Mouse (Mus musculus): ENCODE data around the gene Camk1d. TPM values are rescaled to one million over a fixed set of nuclear protein-coding genes. Genes with fewer than 3 reads are reported as not detected.

The Camk1d gene
- polyA plus RNA-seq, 1 experiment from 2014 or later: 0.94 TPM

- no peak overlapping the region for H3K4me2 ChIP-seq (ENCODE audit: low read depth, low read length)
- no peaks in the 10 kb centered on the region for H3K36me3 ChIP-seq (replicated peaks; ENCODE audit: control insufficient read depth, insufficient read depth, low read depth, low read length)
- H3K27ac ChIP-seq (replicated peaks; ENCODE audit: low read depth, low read length): no peak overlapping the region
- no peaks in the 10 kb centered on the region for H3K4me1 ChIP-seq (ENCODE audit: control insufficient read depth, insufficient read depth, low read length)
- no peak overlapping the region for H3K9ac ChIP-seq (replicated peaks; ENCODE audit: low read length)
- no peak overlapping the region for H3K4me3 ChIP-seq (ENCODE audit: low read depth, low read length)
- no peaks in the 10 kb centered on the region; the same call in 1 of the 2 replicates for H3K9me3 ChIP-seq (replicated peaks; ENCODE audit: control insufficient read depth, low read length)
- WGBS: 88% methylated on average over 6 of the region's 6 CpGs
- ATAC-seq (replicated peaks; ENCODE audit: insufficient number of reproducible peaks, low FRiP score, low TSS enrichment, low read depth) (no peak), DNase-seq (ENCODE audit: low spot score) (no peak)
- no peaks in the 10 kb centered on the region for H3K27me3 ChIP-seq (ENCODE audit: control insufficient read depth, insufficient read depth, low read length)
Measured at GRCm38 (mm10) chr2:5510042-5510441, 204.3 kb downstream of the Camk1d start.

- Histone ChIP-seq H3K9ac (replicated peaks; ENCODE audit: low read length) (no peak overlapping the region), H3K4me1 (ENCODE audit: control insufficient read depth, insufficient read depth, low read length) (no peaks in the 10 kb centered on the region), H3K4me2 (ENCODE audit: low read depth, low read length) (no peak overlapping the region), H3K9me3 (replicated peaks; ENCODE audit: control insufficient read depth, low read length) (no peaks in the 10 kb centered on the region), H3K36me3 (replicated peaks; ENCODE audit: control insufficient read depth, insufficient read depth, low read depth, low read length) (no peaks in the 10 kb centered on the region), H3K27me3 (ENCODE audit: control insufficient read depth, insufficient read depth, low read length) (no peaks in the 10 kb centered on the region), H3K4me3 (ENCODE audit: low read depth, low read length) (no peak overlapping the region), H3K27ac (replicated peaks; ENCODE audit: low read depth, low read length) (no peak overlapping the region)
- ATAC-seq (replicated peaks; ENCODE audit: insufficient number of reproducible peaks, low FRiP score, low TSS enrichment, low read depth) (no peak), DNase-seq (ENCODE audit: low spot score) (no peak)
- WGBS: 78% methylated on average over 4 of the region's 4 CpGs
Measured at GRCm38 (mm10) chr2:5499620-5500019, 214.7 kb downstream of the Camk1d start.

DNA sequence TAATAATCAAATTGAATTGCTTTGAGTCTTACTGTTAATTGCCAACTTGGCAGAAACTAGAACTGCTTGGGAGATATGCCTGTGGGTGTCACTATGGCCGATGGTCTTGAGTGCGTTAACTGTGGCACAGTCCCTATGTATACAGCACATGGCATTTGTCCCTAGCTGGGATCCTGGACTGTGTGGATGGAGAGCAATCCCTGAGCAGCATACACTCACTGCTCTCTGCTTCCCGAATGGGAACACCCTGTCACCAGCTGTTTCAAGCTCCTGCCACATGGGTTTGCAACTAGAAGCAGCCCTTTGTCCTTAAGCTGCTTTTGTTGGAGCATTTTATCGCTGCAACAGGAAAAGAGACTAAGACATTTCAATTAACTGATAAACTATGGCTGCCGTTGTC is 224.4 kb downstream of the Camk1d start:
- H3K9ac ChIP-seq (replicated peaks; ENCODE audit: low read length): no peak overlapping the region
- H3K4me1 ChIP-seq (ENCODE audit: control insufficient read depth, insufficient read depth, low read length): no peaks in the 10 kb centered on the region
- DNase-seq (ENCODE audit: low spot score): no peak
- H3K9me3 ChIP-seq (replicated peaks; ENCODE audit: control insufficient read depth, low read length): no peaks in the 10 kb centered on the region
- no peak for ATAC-seq (replicated peaks; ENCODE audit: insufficient number of reproducible peaks, low FRiP score, low TSS enrichment, low read depth)
- H3K4me2 ChIP-seq (ENCODE audit: low read depth, low read length): no peak overlapping the region
- 75% methylated on average over 5 of the region's 5 CpGs for WGBS
- H3K27me3 ChIP-seq (ENCODE audit: control insufficient read depth, insufficient read depth, low read length): no peaks in the 10 kb centered on the region
- H3K27ac ChIP-seq (replicated peaks; ENCODE audit: low read depth, low read length): no peak overlapping the region
- H3K36me3 ChIP-seq (replicated peaks; ENCODE audit: control insufficient read depth, insufficient read depth, low read depth, low read length): no peaks in the 10 kb centered on the region
- H3K4me3 ChIP-seq (ENCODE audit: low read depth, low read length): no peak overlapping the region

DNA sequence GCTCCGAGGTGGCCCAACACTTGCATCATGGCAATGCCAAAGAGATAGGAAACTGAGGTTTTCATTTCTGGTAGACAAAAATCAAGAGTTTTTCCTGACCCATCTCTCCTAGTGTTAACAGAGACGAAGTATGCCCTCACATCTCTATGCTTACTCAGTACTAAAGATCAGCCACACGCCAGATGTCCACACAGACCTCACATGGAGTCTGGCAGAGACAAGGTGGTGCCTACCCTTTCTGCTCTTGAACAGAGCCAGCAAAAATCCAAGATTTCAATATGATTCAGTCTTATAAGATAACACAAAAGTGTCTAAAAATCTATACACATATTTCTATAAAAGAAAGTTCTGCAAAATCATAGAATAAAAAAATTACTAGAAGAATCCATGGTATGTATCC is 227.0 kb downstream of the Camk1d start:
- Histone ChIP-seq H3K27me3 (ENCODE audit: control insufficient read depth, insufficient read depth, low read length) (no peaks in the 10 kb centered on the region), H3K36me3 (replicated peaks; ENCODE audit: control insufficient read depth, insufficient read depth, low read depth, low read length) (no peaks in the 10 kb centered on the region), H3K27ac (replicated peaks; ENCODE audit: low read depth, low read length) (no peak overlapping the region), H3K9me3 (replicated peaks; ENCODE audit: control insufficient read depth, low read length) (no peaks in the 10 kb centered on the region), H3K4me3 (ENCODE audit: low read depth, low read length) (no peak overlapping the region), H3K4me1 (ENCODE audit: control insufficient read depth, insufficient read depth, low read length) (no peaks in the 10 kb centered on the region), H3K4me2 (ENCODE audit: low read depth, low read length) (no peak overlapping the region), H3K9ac (replicated peaks; ENCODE audit: low read length) (no peak overlapping the region)
- ATAC-seq (replicated peaks; ENCODE audit: insufficient number of reproducible peaks, low FRiP score, low TSS enrichment, low read depth) (no peak), DNase-seq (ENCODE audit: low spot score) (no peak)
- WGBS: 86% methylated on average over 3 of the region's 3 CpGs

DNA sequence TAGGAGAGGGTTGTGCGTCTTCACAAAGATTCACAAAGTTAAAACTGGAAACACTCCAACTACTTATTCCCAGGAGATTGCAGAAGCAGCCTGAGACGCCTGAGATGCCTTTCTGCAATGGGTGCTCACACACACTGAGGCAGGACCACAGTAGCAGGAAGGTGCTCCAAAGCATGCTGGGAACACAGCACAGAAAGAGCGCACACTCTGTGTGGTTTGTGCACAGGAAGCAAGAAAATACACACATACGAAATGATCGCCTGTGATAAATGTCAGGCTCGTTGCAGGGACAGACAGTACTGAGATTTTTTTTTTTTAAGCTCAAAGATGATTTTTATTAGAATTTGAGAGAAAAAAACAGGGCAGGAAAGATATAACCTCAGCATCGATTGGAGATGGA is 227.7 kb downstream of the Camk1d start:
- ATAC-seq (replicated peaks; ENCODE audit: insufficient number of reproducible peaks, low FRiP score, low TSS enrichment, low read depth) (no peak), DNase-seq (ENCODE audit: low spot score) (no peak)
- no peaks in the 10 kb centered on the region for H3K4me1 ChIP-seq (ENCODE audit: control insufficient read depth, insufficient read depth, low read length)
- no peak overlapping the region for H3K4me2 ChIP-seq (ENCODE audit: low read depth, low read length)
- H3K9ac ChIP-seq (replicated peaks; ENCODE audit: low read length): no peak overlapping the region
- H3K27me3 ChIP-seq (ENCODE audit: control insufficient read depth, insufficient read depth, low read length): no peaks in the 10 kb centered on the region
- no peak overlapping the region for H3K27ac ChIP-seq (replicated peaks; ENCODE audit: low read depth, low read length)
- no peaks in the 10 kb centered on the region for H3K36me3 ChIP-seq (replicated peaks; ENCODE audit: control insufficient read depth, insufficient read depth, low read depth, low read length)
- 90% methylated on average over 7 of the region's 7 CpGs for WGBS
- no peaks in the 10 kb centered on the region for H3K9me3 ChIP-seq (replicated peaks; ENCODE audit: control insufficient read depth, low read length)
- no peak overlapping the region for H3K4me3 ChIP-seq (ENCODE audit: low read depth, low read length)

DNA sequence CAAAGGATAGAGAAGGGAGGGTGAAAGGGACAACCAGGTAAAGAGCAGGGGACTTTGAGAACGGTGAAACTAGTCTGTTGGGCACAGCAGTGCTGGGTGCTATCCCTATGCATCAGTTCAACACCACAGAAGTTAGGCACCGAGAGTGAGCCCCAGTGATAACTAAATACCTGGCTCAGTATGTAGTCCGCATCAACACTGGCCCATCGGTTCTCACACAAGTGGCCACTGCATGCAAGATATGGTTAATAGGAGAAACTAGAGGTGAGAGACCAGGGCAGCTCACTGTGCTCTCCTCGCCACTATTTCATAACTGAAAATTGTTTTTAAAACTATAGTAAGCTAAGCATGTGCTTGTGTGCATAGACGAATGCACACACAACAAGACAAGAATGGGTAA is 228.5 kb downstream of the Camk1d start:
- Histone ChIP-seq H3K4me2 (ENCODE audit: low read depth, low read length) (no peak overlapping the region), H3K4me3 (ENCODE audit: low read depth, low read length) (no peak overlapping the region), H3K9me3 (replicated peaks; ENCODE audit: control insufficient read depth, low read length) (no peaks in the 10 kb centered on the region), H3K4me1 (ENCODE audit: control insufficient read depth, insufficient read depth, low read length) (no peaks in the 10 kb centered on the region), H3K27me3 (ENCODE audit: control insufficient read depth, insufficient read depth, low read length) (no peaks in the 10 kb centered on the region), H3K27ac (replicated peaks; ENCODE audit: low read depth, low read length) (no peak overlapping the region), H3K36me3 (replicated peaks; ENCODE audit: control insufficient read depth, insufficient read depth, low read depth, low read length) (no peaks in the 10 kb centered on the region), H3K9ac (replicated peaks; ENCODE audit: low read length) (no peak overlapping the region)
- 89% methylated on average over 6 of the region's 6 CpGs for WGBS
- DNase-seq (ENCODE audit: low spot score): no peak
- no peak for ATAC-seq (replicated peaks; ENCODE audit: insufficient number of reproducible peaks, low FRiP score, low TSS enrichment, low read depth)

DNA sequence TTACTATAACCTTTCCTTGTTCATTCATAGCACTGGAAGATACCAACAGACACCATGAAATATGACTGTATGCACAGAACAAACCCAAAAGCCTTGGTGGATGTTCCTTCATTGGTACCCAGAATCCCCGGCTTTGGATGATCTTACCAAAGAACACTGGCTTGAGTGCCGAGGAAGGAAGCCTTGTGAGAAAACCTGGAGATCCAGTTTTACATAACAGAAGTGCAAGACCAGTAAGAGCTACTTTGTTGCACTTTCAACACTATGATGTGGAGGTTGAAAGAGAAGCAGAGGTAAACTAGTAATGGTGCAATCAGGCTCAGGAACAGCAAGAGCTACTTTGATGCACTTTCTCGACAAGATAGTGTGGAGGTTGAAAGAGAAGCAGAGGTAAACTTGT is 234.4 kb downstream of the Camk1d start:
- H3K4me2 ChIP-seq (ENCODE audit: low read depth, low read length): no peak overlapping the region
- no peak overlapping the region for H3K9ac ChIP-seq (replicated peaks; ENCODE audit: low read length)
- no peaks in the 10 kb centered on the region for H3K27me3 ChIP-seq (ENCODE audit: control insufficient read depth, insufficient read depth, low read length)
- H3K4me3 ChIP-seq (ENCODE audit: low read depth, low read length): no peak overlapping the region
- H3K36me3 ChIP-seq (replicated peaks; ENCODE audit: control insufficient read depth, insufficient read depth, low read depth, low read length): no peaks in the 10 kb centered on the region
- no peaks in the 10 kb centered on the region for H3K9me3 ChIP-seq (replicated peaks; ENCODE audit: control insufficient read depth, low read length)
- 87% methylated on average over 3 of the region's 3 CpGs for WGBS
- H3K27ac ChIP-seq (replicated peaks; ENCODE audit: low read depth, low read length): no peak overlapping the region
- H3K4me1 ChIP-seq (ENCODE audit: control insufficient read depth, insufficient read depth, low read length): no peaks in the 10 kb centered on the region
- DNase-seq (ENCODE audit: low spot score) (no peak), ATAC-seq (replicated peaks; ENCODE audit: insufficient number of reproducible peaks, low FRiP score, low TSS enrichment, low read depth) (no peak)

DNA sequence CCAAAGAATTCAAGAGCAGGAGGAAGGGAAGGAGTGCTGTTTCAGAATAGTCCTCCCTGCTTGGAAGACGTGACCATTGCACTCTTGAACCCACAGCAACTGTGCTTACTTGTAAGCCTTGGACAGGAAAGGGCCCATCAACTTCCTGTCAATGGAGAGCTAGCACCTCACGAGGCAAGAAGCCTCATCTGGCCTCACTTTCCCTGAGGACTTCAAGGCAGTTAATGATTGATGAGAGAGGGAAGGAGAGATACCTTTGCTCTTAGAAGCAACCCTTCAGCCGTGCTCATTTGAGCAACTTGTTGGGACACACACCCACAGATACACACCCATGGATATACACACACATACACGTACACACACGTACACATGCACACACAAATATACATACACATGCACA is 235.6 kb downstream of the Camk1d start:
- no peak overlapping the region for H3K27ac ChIP-seq (replicated peaks; ENCODE audit: low read depth, low read length)
- 84% methylated on average over 5 of the region's 5 CpGs for WGBS

More for the DNA sequence above, 235.6 kb downstream of the Camk1d start:
- Histone ChIP-seq H3K4me1 (ENCODE audit: control insufficient read depth, insufficient read depth, low read length) (no peaks in the 10 kb centered on the region), H3K4me3 (ENCODE audit: low read depth, low read length) (no peak overlapping the region), H3K9me3 (replicated peaks; ENCODE audit: control insufficient read depth, low read length) (no peaks in the 10 kb centered on the region), H3K36me3 (replicated peaks; ENCODE audit: control insufficient read depth, insufficient read depth, low read depth, low read length) (no peaks in the 10 kb centered on the region), H3K9ac (replicated peaks; ENCODE audit: low read length) (no peak overlapping the region), H3K27me3 (ENCODE audit: control insufficient read depth, insufficient read depth, low read length) (no peaks in the 10 kb centered on the region), H3K4me2 (ENCODE audit: low read depth, low read length) (no peak overlapping the region)
- DNase-seq (ENCODE audit: low spot score) (no peak), ATAC-seq (replicated peaks; ENCODE audit: insufficient number of reproducible peaks, low FRiP score, low TSS enrichment, low read depth) (no peak)
